ENCODE assay signal across 1 mouse cellular context in genomic region chr5:146948508-146949088, GRCm38 (mm10).
TF ChIP-seq lines count a peak whose summit lies in the region.

TSS of gene Gtf3a (plus strand) at chr5:146948657.

TF ChIP-seq in CH12.LX, 34 proteins besides CTCF, POLR2A, EP300 and RAD21 (continued from another document):
- TF ChIP-seq MAZ (IDR thresholded peaks at IDR 0.05; ENCODE audit: low read depth, low read length) (peak; percentile 97), MXI1 (IDR thresholded peaks at IDR 0.05; ENCODE audit: low read depth, low read length) (peak; percentile 97), MAX (IDR thresholded peaks at IDR 0.05; ENCODE audit: low read length) (peak; percentile 92), KAT2A (IDR thresholded peaks at IDR 0.05; ENCODE audit: insufficient replicate concordance, low read length) (0 out of 2 replicates have a peak, but pooled peaks have one; percentile 49), TBP (conservative IDR thresholded peaks at IDR 0.05; ENCODE audit: low read depth, low read length) (no peak), PAX5 (IDR thresholded peaks at IDR 0.05; ENCODE audit: low read length) (no peak), TCF12 (IDR thresholded peaks at IDR 0.05; ENCODE audit: low read depth, low read length) (peak; percentile 64; the same call in 1 of the 2 replicates), USF1 (IDR thresholded peaks at IDR 0.05; ENCODE audit: low read depth, low read length) (no peak; the same call in 1 of the 2 replicates), ELF1 (IDR thresholded peaks at IDR 0.05; ENCODE audit: low read depth, low read length) (peak; percentile 96), ZNF384 (IDR thresholded peaks at IDR 0.05; ENCODE audit: low read depth, low read length) (0 out of 2 replicates have a peak, but pooled peaks have one; percentile 3), ZMIZ1 (IDR thresholded peaks at IDR 0.05; ENCODE audit: low read depth, low read length) (peak; percentile 80; the same call in 1 of the 2 replicates), UBTF (IDR thresholded peaks at IDR 0.05; ENCODE audit: low read depth, low read length) (no peak), MEF2A (IDR thresholded peaks at IDR 0.05; ENCODE audit: borderline replicate concordance, low read depth, low read length) (peak; percentile 63), MYC (IDR thresholded peaks at IDR 0.05; ENCODE audit: low read depth, low read length) (no peak), ZKSCAN1 (IDR thresholded peaks at IDR 0.05; ENCODE audit: borderline replicate concordance, low read depth, low read length) (no peak), ETS1 (conservative IDR thresholded peaks at IDR 0.05; ENCODE audit: low read depth, low read length) (0 out of 2 replicates have a peak, but pooled peaks have one; percentile 19), HCFC1 (IDR thresholded peaks at IDR 0.05; ENCODE audit: low read depth, low read length) (peak; percentile 72), USF2 (conservative IDR thresholded peaks at IDR 0.05; ENCODE audit: low read depth, low read length) (no peak), JUND (conservative IDR thresholded peaks at IDR 0.05; ENCODE audit: low read depth, low read length) (no peak), POLR2AphosphoS2 (IDR thresholded peaks at IDR 0.05; ENCODE audit: low read depth, low read length) (no peak; the same call in 1 of the 2 replicates), JUN (IDR thresholded peaks at IDR 0.05; ENCODE audit: insufficient read depth, low read depth, low read length) (no peak)
